Mouse (Mus musculus) spleen, adult 2 months (tissue): ENCODE measurements at regions not wholly inside any gene's neighbourhood (a gene's known extent, or its start where the extent isn't known, plus 50 kb on each side); places are given as distances from the start of the nearest gene placed in this dataset.

Source experiments
- DNase-seq, 2 experiments: peaks; one replicate each; pipeline versions ENCODE4 v3.0.0 to v3.0.0-alpha.2; 2012 to 2021; ENCODE audit warnings: low spot score in 2 of 2, low read depth in 1 of 2
- H3K27ac ChIP-seq: fragments of 200-500 bp; 2 replicates; pipeline ENCODE4 v1.5.1; 2012; ENCODE audit warnings: low read length, inconsistent platforms; ENCODE audit not compliant: insufficient read depth
- H3K27me3 ChIP-seq: fragments of 200-500 bp; 2 replicates; pipeline ENCODE4 v1.6.1; 2012; ENCODE audit warnings: mild to moderate bottlenecking, moderate library complexity, low read length, inconsistent platforms; ENCODE audit not compliant: control insufficient read depth, insufficient read depth
- H3K36me3 ChIP-seq: fragments of 200-500 bp; 2 replicates; pipeline ENCODE4 v1.6.1; 2012; ENCODE audit warnings: mild to moderate bottlenecking, low read length, inconsistent platforms; ENCODE audit not compliant: control insufficient read depth, insufficient read depth
- H3K4me1 ChIP-seq: fragments of 200-500 bp; 2 replicates; pipeline ENCODE4 v1.6.1; 2011; ENCODE audit warnings: inconsistent platforms; ENCODE audit not compliant: control insufficient read depth, insufficient read depth, insufficient read length
- H3K4me3 ChIP-seq: fragments of 200-500 bp; 2 replicates; pipeline ENCODE4 v1.5.1; 2011; ENCODE audit warnings: mild to moderate bottlenecking, inconsistent platforms; ENCODE audit not compliant: insufficient read depth, insufficient read length; ENCODE audit errors: extremely low read depth
- CTCF ChIP-seq: fragments of 200-500 bp; IDR thresholded peaks from 2 replicates; pipeline ENCODE4 v1.5.1; 2011; ENCODE audit warnings: mild to moderate bottlenecking, inconsistent platforms; ENCODE audit not compliant: insufficient read depth, insufficient read length, insufficient replicate concordance; ENCODE audit errors: extremely low read depth
- POLR2A ChIP-seq: fragments of 200-500 bp; IDR thresholded peaks from 2 replicates; pipeline ENCODE4 v1.6.1; 2011; ENCODE audit warnings: low read depth, low read length, inconsistent platforms
- WGBS: fragments of 180-500 bp; shearing (Covaris S2); methylation state at CpG from one replicate; pipeline ENCODE4 v1.1.7; 2018; 5-methylcytosine and 5-hydroxymethylcytosine counted together

GRCm38 (mm10) chr9:23072741-23073140 lies 150.1 kb upstream of the Bmper start:
- no peak for DNase-seq
- peaks cover 4% of the 10 kb centered on the region; the same call in 1 of the 2 replicates for H3K4me1 ChIP-seq
- WGBS = 22% methylated on average over 8 of the region's 8 CpGs
- no peaks in the 10 kb centered on the region for H3K36me3 ChIP-seq
- TF ChIP-seq POLR2A (no peak), CTCF (no peak)
- no peak overlapping the region for H3K4me3 ChIP-seq
- H3K27me3 ChIP-seq = no peaks in the 10 kb centered on the region
- no peak overlapping the region for H3K27ac ChIP-seq

GRCm38 (mm10) chr9:23083562-23083961 lies 139.3 kb upstream of the Bmper start:
- H3K36me3 ChIP-seq = no peaks in the 10 kb centered on the region
- TF ChIP-seq CTCF = no peak
- no peak for TF ChIP-seq POLR2A
- H3K27me3 ChIP-seq = no peaks in the 10 kb centered on the region
- no peak for DNase-seq
- no peaks in the 10 kb centered on the region; the same call in 1 of the 2 replicates for H3K4me1 ChIP-seq
- no peak overlapping the region for H3K27ac ChIP-seq
- 18% methylated on average over 17 of the region's 17 CpGs for WGBS
- H3K4me3 ChIP-seq = no peak overlapping the region

- TF ChIP-seq CTCF (no peak), POLR2A (no peak)
- Histone ChIP-seq H3K36me3 (no peaks in the 10 kb centered on the region), H3K4me3 (no peak overlapping the region), H3K4me1 (no peaks in the 10 kb centered on the region; the same call in 1 of the 2 replicates), H3K27me3 (no peaks in the 10 kb centered on the region), H3K27ac (no peak overlapping the region)
- no peak for DNase-seq
- 93% methylated on average over 2 of the region's 2 CpGs for WGBS
Observed at GRCm38 (mm10) chr9:23089339-23089738, 133.5 kb upstream of the Bmper start.

GRCm38 (mm10) chr9:23097134-23097789 lies 125.6 kb upstream of the Bmper start:
- H3K36me3 ChIP-seq = no peaks in the 10 kb centered on the region
- no peak overlapping the region for H3K27ac ChIP-seq
- WGBS = 84% methylated on average over 11 of the region's 11 CpGs
- no peak overlapping the region for H3K4me3 ChIP-seq
- H3K4me1 ChIP-seq = no peaks in the 10 kb centered on the region
- no peak for TF ChIP-seq CTCF
- no peak for TF ChIP-seq POLR2A
- no peak for DNase-seq
- H3K27me3 ChIP-seq = no peaks in the 10 kb centered on the region

GRCm38 (mm10) chr9:23101584-23101983 lies 121.3 kb upstream of the Bmper start:
- H3K4me3 ChIP-seq = no peak overlapping the region
- no peak overlapping the region for H3K27ac ChIP-seq
- no peak for DNase-seq
- no peaks in the 10 kb centered on the region for H3K36me3 ChIP-seq
- TF ChIP-seq POLR2A = no peak
- no peak for TF ChIP-seq CTCF
- H3K27me3 ChIP-seq = no peaks in the 10 kb centered on the region
- no peaks in the 10 kb centered on the region for H3K4me1 ChIP-seq

GRCm38 (mm10) chr9:23101990-23102796 lies 120.7 kb upstream of the Bmper start:
- TF ChIP-seq POLR2A = no peak
- no peak for TF ChIP-seq CTCF
- Histone ChIP-seq H3K4me1 (no peaks in the 10 kb centered on the region), H3K27me3 (no peaks in the 10 kb centered on the region), H3K27ac (no peak overlapping the region), H3K4me3 (no peak overlapping the region), H3K36me3 (no peaks in the 10 kb centered on the region)
- WGBS = 86% methylated on average over 9 of the region's 9 CpGs
- no peak for DNase-seq

GRCm38 (mm10) chr9:23111500-23111899 lies 111.4 kb upstream of the Bmper start:
- H3K36me3 ChIP-seq = no peaks in the 10 kb centered on the region
- 11% methylated on average over 6 of the region's 6 CpGs for WGBS
- no peaks in the 10 kb centered on the region for H3K27me3 ChIP-seq
- H3K27ac ChIP-seq = no peak overlapping the region
- no peak overlapping the region for H3K4me3 ChIP-seq
- TF ChIP-seq CTCF (no peak), POLR2A (no peak)
- peaks cover 6% of the 10 kb centered on the region; the same call in 1 of the 2 replicates for H3K4me1 ChIP-seq
- DNase-seq = peak in 1 of 2 experiments; percentile 21
